Comparison of ENCODE assay signal across 19 mouse cellular contexts in the genomic region with DNA sequence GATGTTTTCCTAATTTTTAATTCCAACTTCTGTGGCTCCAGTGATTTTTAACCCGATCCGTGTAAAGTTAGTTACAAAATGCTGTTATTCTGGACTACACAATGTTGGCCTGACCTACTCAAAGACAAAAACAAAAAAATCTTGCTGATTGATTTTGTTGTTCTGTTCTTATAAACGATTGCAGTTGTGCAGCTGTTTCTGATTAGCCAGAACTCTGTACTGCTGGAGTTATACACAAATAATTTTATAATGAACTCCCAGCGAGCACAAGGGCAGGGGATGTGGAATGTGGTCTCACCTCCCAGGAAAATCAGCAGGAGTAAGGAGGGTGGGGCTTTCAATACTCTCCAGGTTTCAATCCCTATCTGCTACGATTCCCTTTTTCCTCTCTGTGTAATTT. TPM values are rescaled to one million over a fixed set of nuclear protein-coding genes. Genes with fewer than 3 reads are reported as not detected.
DNase-seq lines count a peak whose midpoint lies in the region; ATAC-seq and TF ChIP-seq lines count a peak whose summit lies in the region.
"Had no signal": no experiment of that assay in that cellular context is flagged by ENCODE, and none has a peak within 500 bp of the region (broad histone marks: within the 10 kb centered on the region; RNA-seq: fewer than 3 reads in every experiment).

No protein-coding gene starts in this region.

- no peaks in the 10 kb centered on the region for H3K36me3 ChIP-seq in embryonic facial prominence, embryonic 15.5 days
- peaks cover 10% of the 10 kb centered on the region; the same call in 1 of the 2 replicates for H3K36me3 ChIP-seq in limb, embryonic 12.5 days
- no peaks in the 10 kb centered on the region for H3K36me3 ChIP-seq in forebrain, postnatal 0 days (ENCODE audit: insufficient read depth)
- H3K36me3 ChIP-seq: forebrain, embryonic 15.5 days; hindbrain, embryonic 15.5 days had no signal

- TF ChIP-seq CTCF in forebrain, postnatal 0 days (IDR thresholded peaks at IDR 0.05; ENCODE audit: low read depth) = no peak

- no peak overlapping the region for H3K4me2 ChIP-seq in embryonic facial prominence, embryonic 15.5 days (replicated peaks)
- no peak overlapping the region for H3K4me2 ChIP-seq in limb, embryonic 12.5 days
- no peak overlapping the region for H3K4me2 ChIP-seq in forebrain, postnatal 0 days (ENCODE audit: low read depth)
- H3K4me2 ChIP-seq: forebrain, embryonic 15.5 days; heart, embryonic 12.5 days; hindbrain, embryonic 15.5 days had no signal

- DNase-seq in NIH3T3 (ENCODE audit: low read depth) (peak; percentile 41), R1 (ENCODE audit: low read depth, low spot score) (peak; percentile 35)
- DNase-seq in adrenal gland, postnatal 36 days = no peak
- no peak for DNase-seq in forebrain, postnatal 0 days
- no peak for DNase-seq in right cerebral cortex, postnatal 36 days (ENCODE audit: low spot score in 2 of 2)
- no peak for DNase-seq in kidney, postnatal 14 days
- DNase-seq: adrenal gland, postnatal 10 days; cerebellum, adult 18-20 months; cerebellum, adult 9-11 months; cerebellum, postnatal 36 days; heart, postnatal 36 days had no signal

- H3K9ac ChIP-seq in embryonic facial prominence, embryonic 15.5 days = no peak overlapping the region
- H3K9ac ChIP-seq in limb, embryonic 12.5 days (replicated peaks) = no peak overlapping the region
- no peak overlapping the region for H3K9ac ChIP-seq in forebrain, postnatal 0 days
- H3K9ac ChIP-seq: forebrain, embryonic 15.5 days; heart, embryonic 12.5 days; hindbrain, embryonic 15.5 days had no signal

- H3K9me3 ChIP-seq in embryonic facial prominence, embryonic 15.5 days (replicated peaks) = no peaks in the 10 kb centered on the region
- H3K9me3 ChIP-seq in limb, embryonic 12.5 days = no peaks in the 10 kb centered on the region
- no peaks in the 10 kb centered on the region for H3K9me3 ChIP-seq in forebrain, postnatal 0 days (ENCODE audit: low read length)
- H3K9me3 ChIP-seq: forebrain, embryonic 10.5 days; forebrain, embryonic 15.5 days; heart, embryonic 12.5 days; hindbrain, embryonic 15.5 days had no signal

- no peaks in the 10 kb centered on the region for H3K27me3 ChIP-seq in embryonic facial prominence, embryonic 15.5 days
- no peaks in the 10 kb centered on the region for H3K27me3 ChIP-seq in limb, embryonic 12.5 days
- H3K27me3 ChIP-seq in forebrain, postnatal 0 days (ENCODE audit: insufficient read depth, low read length) = no peaks in the 10 kb centered on the region
- H3K27me3 ChIP-seq: forebrain, embryonic 15.5 days; heart, embryonic 12.5 days; hindbrain, embryonic 15.5 days had no signal

- peaks cover 45% of the 10 kb centered on the region for H3K4me1 ChIP-seq in embryonic facial prominence, embryonic 15.5 days
- H3K4me1 ChIP-seq in limb, embryonic 12.5 days (replicated peaks) = peaks cover 37% of the 10 kb centered on the region
- H3K4me1 ChIP-seq in forebrain, postnatal 0 days (ENCODE audit: insufficient read depth) = no peaks in the 10 kb centered on the region
- H3K4me1 ChIP-seq: forebrain, embryonic 15.5 days had no signal

- ATAC-seq in embryonic facial prominence, embryonic 15.5 days (ENCODE audit: insufficient number of reproducible peaks, low FRiP score, low TSS enrichment, low read depth) = no peak
- no peak for ATAC-seq in limb, embryonic 12.5 days (ENCODE audit: insufficient number of reproducible peaks, insufficient read depth, low FRiP score, low TSS enrichment, low read depth)
- no peak for ATAC-seq in forebrain, postnatal 0 days
- ATAC-seq: forebrain, embryonic 15.5 days; intestine, embryonic 16.5 days had no signal

- WGBS in embryonic facial prominence, embryonic 15.5 days = 35% methylated on average over 5 of the region's 5 CpGs
- 44% methylated on average over 5 of the region's 5 CpGs for WGBS in limb, embryonic 12.5 days
- 87% methylated on average over 5 of the region's 5 CpGs for WGBS in forebrain, postnatal 0 days

- no peak overlapping the region for H3K4me3 ChIP-seq in embryonic facial prominence, embryonic 15.5 days (replicated peaks)
- no peak overlapping the region for H3K4me3 ChIP-seq in limb, embryonic 12.5 days (replicated peaks)
- no peak overlapping the region for H3K4me3 ChIP-seq in forebrain, postnatal 0 days (ENCODE audit: low read depth, low read length)
- H3K4me3 ChIP-seq: erythroblast, embryonic 14.5 days; forebrain, embryonic 10.5 days; forebrain, embryonic 15.5 days; heart, embryonic 12.5 days; hindbrain, embryonic 15.5 days had no signal

- H3K27ac ChIP-seq in embryonic facial prominence, embryonic 15.5 days (replicated peaks) = peak overlapping the region; percentile 55
- H3K27ac ChIP-seq in limb, embryonic 12.5 days = 0 out of 2 replicates have a peak overlapping the region, but pooled peaks have one; percentile 0
- no peak overlapping the region for H3K27ac ChIP-seq in forebrain, postnatal 0 days (ENCODE audit: low read depth, low read length)
- H3K27ac ChIP-seq: forebrain, embryonic 10.5 days; forebrain, embryonic 15.5 days; hindbrain, embryonic 15.5 days had no signal

RNA-seq across cellular contexts. Expression of a gene that starts 10.6 kb away (rescaled TPM):
- polyA plus RNA-seq in embryonic facial prominence, embryonic 15.5 days (2015; fragmentation: Nextera tagmentation; extraction: Ambion mirVana) = 17.5 and 20.0 TPM in 2 replicates
- polyA plus RNA-seq in limb, embryonic 12.5 days (2016; fragmentation: Nextera tagmentation; extraction: Ambion mirVana) = 16.1 and 17.7 TPM in 2 replicates
- total RNA-seq in adrenal gland, postnatal 36 days (2021) = 10 to 100 TPM; 13.3 to 19.6 TPM
- total RNA-seq in forebrain, postnatal 0 days (2014; rRNA removed) = 1.8 and 2.4 TPM in 2 replicates
- polyA plus RNA-seq in forebrain, postnatal 0 days (2015; fragmentation: Nextera tagmentation; extraction: Ambion mirVana) = 2.0 and 2.1 TPM in 2 replicates

Comparison
In these comparisons a context has a peak if more than half of its experiments do, and no peak if none do; other contexts are left out.
1. DNase-seq: peak in NIH3T3 (single experiment) and R1 (single experiment); none in adrenal gland, postnatal 36 days (0 of 2), forebrain, postnatal 0 days (single experiment), right cerebral cortex, postnatal 36 days (0 of 2) and kidney, postnatal 14 days (single experiment).